Mouse (Mus musculus): ENCODE data around the gene Mapkbp1.

The Mapkbp1 gene

DNA sequence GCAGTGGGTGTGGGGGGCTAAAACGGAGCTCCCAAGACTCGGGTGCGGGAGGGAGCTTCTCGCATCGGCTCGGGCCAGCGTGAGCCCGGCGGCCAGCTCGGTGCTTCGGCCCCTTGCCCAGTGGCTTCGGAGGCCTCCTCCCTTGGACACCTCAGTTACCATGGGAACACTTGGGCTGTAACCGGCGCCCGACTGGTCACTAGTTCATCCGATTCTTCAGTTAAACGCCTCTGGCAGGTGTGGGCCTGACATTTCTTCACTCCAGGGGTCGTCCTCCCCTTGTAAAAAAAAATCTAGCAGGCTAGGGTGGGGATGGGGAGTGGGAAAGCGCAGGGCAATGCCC is at the start of gene Mapkbp1:
Mapkbp1 (plus strand) TSS at position 163 of the 343 bp plus-strand sequence.
- no peak for DNase-seq (ENCODE audit: extremely low spot score, low spot score)

DNA sequence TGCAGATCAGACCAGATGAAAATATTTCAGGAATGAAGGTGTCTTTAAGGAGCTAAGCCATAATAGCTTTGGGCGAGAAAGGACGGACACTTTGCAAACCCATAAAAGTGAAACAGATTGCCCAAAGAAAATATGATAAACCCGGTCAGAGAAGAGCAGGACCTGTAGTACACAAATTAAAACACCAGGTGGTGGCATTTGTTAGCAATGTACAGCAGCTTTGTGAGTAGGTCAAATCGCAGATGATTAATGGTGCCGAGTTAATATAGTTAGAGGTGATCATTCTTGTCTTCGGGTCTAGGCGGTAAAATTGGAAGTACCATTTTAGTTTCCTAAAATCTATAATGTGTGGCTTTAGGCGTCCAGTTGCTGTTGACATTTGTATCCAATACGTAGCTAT is 1.9 kb upstream of the Mapkbp1 start:
- no peak for DNase-seq (ENCODE audit: extremely low spot score, low spot score)

DNA sequence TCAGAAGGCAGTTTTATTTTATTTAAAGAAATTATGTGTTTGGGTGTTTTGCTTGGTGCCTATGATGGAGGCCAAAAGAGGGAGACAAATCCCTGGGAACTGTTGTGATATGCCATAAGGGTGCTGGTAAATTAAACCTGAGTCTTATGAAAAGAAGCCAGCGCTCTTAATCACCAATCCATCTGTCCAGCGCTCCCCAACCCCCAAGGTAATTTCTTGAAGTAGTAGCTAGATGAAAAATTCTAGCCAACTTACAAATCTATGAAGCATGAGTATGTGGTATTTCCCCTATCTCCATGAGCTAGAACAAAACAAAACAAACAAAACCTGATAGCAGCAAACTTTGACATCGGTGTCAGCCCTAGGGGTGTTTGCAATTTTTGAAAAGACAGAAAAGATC is 1.2 kb upstream of the Mapkbp1 start:
- DNase-seq (ENCODE audit: extremely low spot score, low spot score), result no peak

DNA sequence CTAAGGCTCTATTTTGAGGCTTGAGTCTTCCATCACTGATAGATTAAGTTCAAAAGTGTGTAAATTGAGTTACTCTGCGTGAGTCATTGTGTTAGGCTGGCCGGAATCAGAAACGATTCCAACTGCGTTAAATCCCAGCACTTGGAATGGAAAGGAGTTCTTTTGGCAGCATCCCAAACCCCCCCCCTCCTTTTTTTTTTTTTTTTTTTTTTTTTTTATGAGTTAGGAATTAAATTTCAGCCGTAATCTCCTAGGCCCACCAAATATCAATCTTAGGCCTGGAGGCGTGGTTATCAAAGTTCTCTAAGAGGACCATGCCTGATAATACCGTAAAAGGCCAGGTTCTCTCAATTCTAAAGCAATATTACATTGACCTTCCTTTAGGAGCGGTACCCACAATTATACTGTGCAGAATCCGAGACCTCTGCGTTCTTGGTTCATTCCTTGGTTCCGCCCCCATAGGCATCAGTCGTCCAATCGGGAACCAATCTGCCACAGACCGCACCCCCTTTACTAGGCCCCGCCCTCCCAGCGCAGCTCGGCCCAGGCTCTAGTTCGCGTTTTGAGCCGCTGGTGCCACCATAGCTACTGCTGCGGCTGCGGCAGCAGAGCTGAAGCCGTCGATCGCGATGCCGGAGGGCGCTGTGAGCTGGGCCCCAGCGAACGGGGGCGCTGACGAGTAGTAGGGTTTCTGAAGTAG is 512 bp upstream of the Mapkbp1 start:
- DNase-seq (ENCODE audit: extremely low spot score, low spot score), result peak; percentile 97

GRCm38 (mm10) chr2:119980343-119980986 is 8.0 kb downstream of the Mapkbp1 start:
- no peak for DNase-seq (ENCODE audit: extremely low spot score, low spot score)

GRCm38 (mm10) chr2:119981631-119982030 is 9.1 kb downstream of the Mapkbp1 start:
- no peak for DNase-seq (ENCODE audit: extremely low spot score, low spot score)

GRCm38 (mm10) chr2:119985871-119986270 is 13.4 kb downstream of the Mapkbp1 start:
- no peak for DNase-seq (ENCODE audit: extremely low spot score, low spot score)

GRCm38 (mm10) chr2:119986369-119986768 is 13.9 kb downstream of the Mapkbp1 start:
- no peak for DNase-seq (ENCODE audit: extremely low spot score, low spot score)

DNA sequence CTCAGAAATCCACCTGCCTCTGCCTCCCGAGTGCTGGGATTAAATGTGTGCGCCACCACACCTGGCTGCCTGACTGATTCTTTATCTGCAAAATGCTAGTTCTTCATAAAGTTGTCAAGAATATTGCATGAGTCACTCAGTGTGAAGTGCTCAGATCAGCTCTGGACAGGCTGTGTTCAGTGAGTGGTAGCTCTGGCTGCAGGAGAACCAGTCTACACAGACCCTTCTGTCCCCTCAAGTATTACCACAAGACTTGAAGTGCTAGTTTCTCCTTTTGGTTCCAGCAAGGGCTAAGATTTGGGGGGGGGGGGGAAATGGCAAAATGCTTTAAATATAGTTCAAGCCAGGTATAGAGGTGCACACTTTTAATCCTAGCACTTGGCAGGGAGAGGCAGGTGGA is 14.9 kb downstream of the Mapkbp1 start:
- no peak for DNase-seq (ENCODE audit: extremely low spot score, low spot score)

GRCm38 (mm10) chr2:119988952-119989351 is 16.5 kb downstream of the Mapkbp1 start:
- DNase-seq (ENCODE audit: extremely low spot score, low spot score), result no peak

DNA sequence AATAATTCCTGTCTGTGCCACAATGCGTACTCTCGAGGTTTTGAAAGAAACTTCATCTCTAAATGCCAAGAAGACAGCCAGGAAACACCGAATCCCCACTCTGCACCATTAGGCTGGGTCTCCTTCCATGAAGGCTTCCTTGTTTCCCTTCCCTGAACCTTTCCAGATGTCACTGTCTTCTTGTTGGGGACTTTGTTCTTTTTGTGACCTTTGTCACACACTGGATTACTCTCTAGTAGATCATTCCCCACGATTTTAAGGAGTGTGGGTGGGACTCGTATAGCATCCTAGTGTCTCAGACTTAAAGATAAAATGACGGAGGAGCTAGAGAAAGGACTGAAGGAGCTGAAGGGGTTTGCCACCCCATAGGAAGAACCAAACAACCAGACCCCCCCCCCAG is 18.4 kb downstream of the Mapkbp1 start:
- no peak for DNase-seq (ENCODE audit: extremely low spot score, low spot score)

DNA sequence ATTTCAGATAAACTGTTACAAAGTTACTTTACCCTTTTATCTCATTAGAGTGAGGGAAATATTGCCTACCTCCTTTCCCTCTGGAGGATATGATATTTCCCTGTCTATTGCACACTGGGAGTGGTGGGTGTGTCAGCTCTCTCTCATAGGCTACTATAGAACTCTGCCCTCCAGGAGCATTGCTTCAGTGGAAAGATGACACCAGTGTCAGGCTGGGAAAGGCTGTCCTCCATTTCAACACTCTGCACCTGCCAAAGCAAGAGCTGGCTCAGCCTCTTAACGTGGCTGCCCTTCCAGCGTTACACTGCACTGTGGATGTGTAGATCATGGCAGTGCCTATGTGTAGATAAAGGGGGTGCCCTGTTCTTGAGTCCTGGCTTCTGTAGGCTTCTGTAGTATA is 19.9 kb downstream of the Mapkbp1 start:
- no peak for DNase-seq (ENCODE audit: extremely low spot score, low spot score)

GRCm38 (mm10) chr2:119993515-119993914 is 21.0 kb downstream of the Mapkbp1 start:
- no peak for DNase-seq (ENCODE audit: extremely low spot score, low spot score)

GRCm38 (mm10) chr2:119994839-119995238 is 22.3 kb downstream of the Mapkbp1 start:
- DNase-seq (ENCODE audit: extremely low spot score, low spot score), result no peak

DNA sequence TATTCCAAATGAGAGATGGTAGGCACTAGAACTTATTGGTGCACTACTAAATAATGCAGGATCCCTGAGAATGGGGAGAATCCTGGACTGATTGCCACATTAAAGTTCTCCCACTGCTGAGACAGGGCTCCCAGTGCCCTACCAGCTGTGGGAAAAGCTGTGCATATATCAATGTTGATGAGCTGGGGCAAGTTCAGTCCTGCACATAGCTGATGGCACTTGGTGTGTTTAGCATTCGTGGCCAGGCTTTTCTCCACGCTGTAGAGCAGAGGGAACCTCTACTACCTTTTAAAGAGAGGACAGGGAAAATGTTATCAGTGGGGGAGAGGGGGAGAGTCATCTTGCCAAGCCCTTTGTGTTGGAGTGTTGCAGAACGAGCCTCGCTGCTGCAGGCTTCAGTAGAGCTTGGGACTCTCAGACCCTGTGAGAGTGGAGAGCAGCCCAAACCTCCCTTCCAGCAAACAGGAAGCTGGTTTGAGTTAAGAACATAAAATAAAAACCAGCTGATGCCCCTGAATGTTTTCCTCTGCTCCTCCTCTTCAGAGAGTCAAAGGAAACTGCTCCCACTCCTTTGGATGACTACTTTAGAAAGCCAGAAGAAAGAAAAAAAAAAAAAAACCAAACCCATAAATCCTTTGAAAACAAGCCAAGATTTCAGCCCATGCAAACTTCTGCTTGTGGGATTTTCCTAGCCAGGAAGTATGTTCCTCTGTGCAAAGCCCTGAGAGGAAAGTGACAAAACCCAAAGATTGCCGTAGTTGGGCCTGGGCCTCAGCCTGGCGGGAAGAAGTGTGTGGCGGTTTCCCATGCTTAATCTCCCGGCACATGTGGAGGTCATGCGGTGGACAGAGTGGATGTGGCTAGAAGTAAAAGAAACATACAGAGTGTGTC is 23.1 kb downstream of the Mapkbp1 start:
- no peak for DNase-seq (ENCODE audit: extremely low spot score, low spot score)

DNA sequence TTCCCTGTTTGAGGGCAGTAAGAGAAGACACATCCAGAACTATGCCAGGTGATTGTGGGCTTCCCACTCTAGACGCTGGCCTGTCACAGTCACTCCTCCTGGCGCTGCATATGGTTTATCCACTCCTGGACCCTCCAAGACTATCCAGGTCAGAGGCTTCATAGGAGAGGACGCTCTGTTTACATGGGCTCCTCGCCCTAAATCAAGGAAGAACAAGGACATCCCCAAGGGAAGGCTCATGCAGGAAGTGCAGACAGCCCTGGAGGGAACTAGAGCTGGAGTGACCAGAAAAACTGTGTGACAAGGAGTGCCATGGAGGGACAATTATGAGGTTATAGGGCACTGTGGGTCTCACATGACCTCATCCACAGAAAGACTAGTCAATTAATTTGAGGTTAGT is 24.9 kb downstream of the Mapkbp1 start:
- DNase-seq (ENCODE audit: extremely low spot score, low spot score), result no peak

DNA sequence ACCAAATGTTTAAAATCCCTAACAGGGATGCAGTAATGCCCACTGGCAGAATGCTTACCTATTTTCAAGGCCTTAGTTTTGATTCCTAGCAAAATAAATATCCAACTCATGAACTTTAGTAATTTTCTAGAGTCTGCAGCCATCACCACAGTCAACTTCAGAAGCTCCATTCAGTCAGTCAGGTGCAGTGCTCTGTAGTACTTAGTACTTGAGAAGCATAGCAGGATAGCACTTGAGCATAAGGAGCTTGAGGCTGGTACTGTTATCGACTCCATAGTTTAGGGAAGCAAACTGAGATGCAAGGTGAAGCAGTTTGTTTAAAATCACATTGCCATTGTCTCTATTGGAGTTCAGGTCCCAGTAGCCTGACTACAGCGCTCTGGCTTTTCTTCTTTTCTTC is 27.2 kb downstream of the Mapkbp1 start:
- DNase-seq (ENCODE audit: extremely low spot score, low spot score), result no peak

DNA sequence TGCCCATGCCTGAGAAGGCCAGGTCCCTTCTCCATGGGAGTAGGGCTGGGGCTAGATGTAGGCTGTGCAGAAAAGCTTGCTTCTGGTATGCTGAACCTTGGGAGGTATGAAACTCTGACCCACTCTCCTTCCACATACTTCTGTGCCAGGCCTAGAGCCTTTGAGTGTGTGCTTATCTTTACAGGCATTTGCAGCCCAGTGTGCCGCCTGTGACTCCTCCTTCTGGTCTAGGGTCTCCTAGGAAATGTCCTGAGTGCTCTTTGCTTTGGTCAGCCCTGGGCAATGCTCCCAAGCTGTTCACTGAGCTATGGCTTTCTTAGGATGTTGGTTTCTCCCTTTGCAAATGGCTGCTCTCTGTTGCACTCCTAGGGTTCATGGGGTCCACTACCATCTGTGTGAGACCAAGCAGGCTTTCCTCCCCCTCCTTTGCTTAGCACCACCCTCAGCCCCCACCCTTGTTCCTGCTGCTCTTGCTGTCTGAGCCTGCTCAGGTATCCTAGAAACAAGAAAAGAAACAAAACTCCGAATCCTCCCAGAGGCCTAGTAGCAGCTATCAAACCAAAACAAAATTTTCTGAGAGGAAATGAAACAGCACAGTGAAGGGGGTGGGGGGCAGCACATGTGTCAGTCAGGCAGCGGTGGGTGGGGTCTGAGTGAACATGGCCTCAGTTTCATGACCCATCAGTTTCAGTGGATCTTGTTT is 28.5 kb downstream of the Mapkbp1 start:
- DNase-seq (ENCODE audit: extremely low spot score, low spot score), result no peak

DNA sequence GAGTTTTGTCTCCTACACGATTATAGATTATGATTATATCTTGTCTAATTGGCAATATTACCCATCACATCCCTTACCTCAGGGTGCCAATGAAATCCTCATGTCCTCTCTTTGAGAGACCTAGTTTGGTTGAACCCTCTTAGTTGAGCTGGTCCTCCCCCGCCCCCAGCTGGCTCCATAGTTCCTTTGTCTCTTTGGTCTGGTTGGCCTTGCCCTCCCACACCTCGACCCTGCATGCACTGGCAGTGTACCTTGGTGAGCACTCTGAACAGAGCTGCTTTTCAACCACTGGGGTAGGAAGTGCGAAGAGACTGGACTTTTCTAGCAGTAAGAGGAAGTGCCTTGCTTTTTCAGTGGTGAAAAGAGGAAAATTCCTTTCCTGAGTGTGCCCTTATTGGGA is 29.5 kb downstream of the Mapkbp1 start:
- no peak for DNase-seq (ENCODE audit: extremely low spot score, low spot score)

- no peak for DNase-seq (ENCODE audit: extremely low spot score, low spot score)
Observed at GRCm38 (mm10) chr2:120003970-120004369, 31.5 kb downstream of the Mapkbp1 start.

GRCm38 (mm10) chr2:120006696-120007095 is 34.2 kb downstream of the Mapkbp1 start:
- DNase-seq (ENCODE audit: extremely low spot score, low spot score), result no peak

Data from neural tube, embryonic 10.5 days (tissue).